Mouse (Mus musculus) adrenal gland, adult 18-20 months (tissue): ENCODE data around the gene Nubp1. TPM values are rescaled to one million over a fixed set of nuclear protein-coding genes. Genes with fewer than 3 reads are reported as not detected.

Source experiments
- DNase-seq, 2 experiments: peaks; one replicate each; pipeline ENCODE4 v3.0.0; 2021 to 2022; ENCODE audit warnings: low spot score in 2 of 2
- long read RNA-seq, 2 experiments: library from polyadenylated mRNA; stranded (forward); transcript quantifications; one replicate each; pipeline ENCODE4 v2.0.0; 2021
- total RNA-seq, 2 experiments: library from RNA; stranded (reverse); gene quantifications; 1 replicate in 1 of 2; 2 replicates in 1 of 2; pipeline ENCODE4 v1.2.3; 2021

The Nubp1 gene
- 10 to 100 TPM; 22.3 to 26.0 TPM for total RNA-seq
- long read RNA-seq, experiment 1, transcript Nubp1-201 (11 exons, 2,121 nt): major isoform, 24 of 35 reads
- long read RNA-seq, experiment 1, partial matches to known transcripts: 2 of 35 reads
- long read RNA-seq, experiment 1, other reads (novel, unspliced or antisense): 6 of 35 reads
- long read RNA-seq, experiment 2, transcript Nubp1-201 (11 exons, 2,121 nt): major isoform, 89 of 110 reads
- long read RNA-seq, experiment 2, partial matches to known transcripts: 4 of 110 reads
- long read RNA-seq, experiment 2, other reads (novel, unspliced or antisense): 14 of 110 reads

DNA sequence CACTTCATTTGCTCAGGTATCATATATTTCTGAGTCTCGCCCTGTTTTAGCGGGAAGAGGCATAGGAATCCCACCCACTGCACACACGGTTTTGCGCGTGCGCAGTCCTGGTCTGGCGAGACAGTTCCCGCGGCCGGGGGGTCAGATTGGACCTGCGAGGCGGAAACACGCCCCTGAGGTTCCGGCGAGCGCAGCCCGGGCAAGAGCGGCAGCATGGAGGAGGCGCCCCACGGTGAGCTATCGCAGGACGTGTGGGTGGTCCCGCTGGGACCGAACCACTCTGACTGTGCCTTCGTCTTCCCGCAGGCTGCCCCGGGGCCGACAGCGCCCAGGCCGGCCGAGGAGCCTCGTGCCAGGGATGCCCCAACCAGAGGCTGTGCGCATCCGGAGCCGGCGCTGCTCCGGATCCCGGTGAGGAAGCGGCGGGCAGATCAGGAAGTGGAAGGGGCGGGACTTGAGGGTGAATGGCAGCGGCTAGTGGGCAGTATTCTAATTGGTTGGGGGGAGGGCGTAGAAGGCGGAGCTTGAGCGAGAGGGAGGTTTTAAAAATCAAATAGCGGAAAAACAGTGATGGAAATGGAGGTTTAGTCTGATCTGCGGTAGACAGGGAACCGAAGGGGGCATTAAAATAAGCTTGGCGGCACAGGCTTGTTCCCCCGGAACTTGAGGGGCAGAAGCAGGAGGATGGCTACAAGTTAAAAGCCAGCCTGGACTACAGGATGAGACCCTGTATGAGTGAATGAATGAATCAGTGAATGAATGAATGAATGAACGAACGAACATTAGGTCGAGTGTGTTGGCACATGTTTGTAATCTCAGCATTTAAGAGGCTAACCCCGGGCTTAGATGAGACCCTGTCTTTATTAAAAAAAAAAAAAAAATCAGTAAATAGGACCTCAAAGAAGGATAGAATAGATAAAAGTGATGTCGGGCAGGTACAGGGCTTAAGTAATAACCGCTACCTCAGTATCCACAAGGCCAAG, at the start of gene Nubp1:
Gene Nubp1 (plus strand): TSS at position 185 of the 983 bp plus-strand sequence.
- peak; percentile 89 to 90 for DNase-seq

DNA sequence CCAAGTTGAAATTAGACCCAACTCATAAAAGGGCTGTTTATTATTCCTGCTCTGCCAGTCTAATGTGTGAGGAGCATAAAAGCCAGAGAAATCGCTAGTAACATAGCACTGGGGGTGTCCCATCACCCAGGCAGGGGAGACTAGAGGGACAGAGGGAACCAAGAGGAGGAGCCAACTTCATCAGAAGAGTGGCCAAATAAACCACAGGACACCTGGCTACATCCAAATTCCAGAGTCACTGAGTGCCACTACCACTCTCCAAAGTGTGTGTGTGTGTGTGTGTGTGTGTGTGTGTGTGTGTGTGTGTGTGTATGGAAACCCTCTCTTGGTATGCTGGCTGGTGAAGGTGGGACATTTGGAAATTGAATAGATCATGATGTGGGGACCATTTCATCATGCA, 48.7 kb upstream of the Nubp1 start:
- no peak for DNase-seq

DNA sequence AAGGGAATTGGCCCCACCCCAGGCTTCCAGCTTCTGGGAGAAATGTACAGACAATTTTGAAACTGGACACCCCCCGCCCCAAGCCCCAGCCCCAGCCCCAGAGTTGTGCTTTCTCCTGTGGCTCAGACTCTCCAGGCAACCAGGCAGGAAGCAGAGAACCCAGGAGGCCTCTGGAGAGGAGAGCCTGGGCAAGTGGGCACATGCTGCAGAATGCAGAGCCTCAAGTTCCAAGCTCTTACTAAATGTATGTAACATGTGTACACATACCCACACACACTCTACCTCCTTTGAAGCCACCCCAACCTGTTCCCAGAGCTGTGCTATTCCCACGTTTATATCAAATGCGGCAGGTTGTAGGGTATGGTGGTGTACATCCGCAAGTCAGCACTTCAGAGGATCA, 46.0 kb upstream of the Nubp1 start:
- no peak for DNase-seq

DNA sequence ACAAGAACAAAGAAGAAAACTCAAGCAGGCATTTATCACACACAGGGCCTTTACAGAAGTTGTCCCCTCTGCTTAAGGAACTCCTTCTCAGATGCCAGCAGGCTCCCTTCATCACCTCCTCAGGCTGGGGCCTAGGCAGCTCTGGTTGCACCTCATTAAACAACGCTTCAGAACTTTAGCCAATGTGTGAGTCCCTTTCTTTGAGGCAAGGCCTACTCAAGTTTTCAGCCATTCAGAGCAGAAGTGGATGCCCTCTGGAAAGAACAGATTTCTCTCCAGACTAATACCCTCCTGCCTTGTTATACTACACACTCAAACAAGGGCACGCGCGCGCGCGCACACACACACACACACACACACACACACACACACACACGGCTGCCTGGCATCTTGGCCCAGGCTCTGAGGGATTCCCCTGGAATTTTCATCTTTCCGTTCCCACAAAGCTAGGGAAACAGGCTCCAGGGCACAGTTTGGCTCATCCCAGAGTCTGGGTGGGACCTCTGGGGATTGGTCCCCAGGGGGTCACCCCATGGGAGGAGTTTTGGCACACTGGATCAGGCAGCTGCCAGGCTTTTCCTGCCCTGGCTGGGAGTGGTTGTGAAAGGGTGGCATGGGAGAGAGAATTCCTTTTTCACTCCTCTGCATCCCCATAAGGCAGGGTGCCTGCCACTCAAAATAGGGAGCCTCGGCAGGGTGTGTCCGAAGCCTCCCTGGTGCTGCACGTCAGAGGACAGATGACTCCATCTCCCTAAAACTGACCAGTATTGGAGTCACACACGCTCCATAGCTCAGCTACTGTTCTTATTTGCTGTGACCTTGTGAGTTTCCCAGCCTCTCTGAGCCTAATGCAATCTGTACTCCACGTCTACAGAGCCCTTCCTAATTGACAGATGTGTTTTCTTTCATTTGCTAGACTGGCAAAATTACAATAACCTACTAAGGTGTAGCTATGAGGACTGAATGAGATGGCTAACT, 45.2 kb upstream of the Nubp1 start:
- DNase-seq: no peak

DNA sequence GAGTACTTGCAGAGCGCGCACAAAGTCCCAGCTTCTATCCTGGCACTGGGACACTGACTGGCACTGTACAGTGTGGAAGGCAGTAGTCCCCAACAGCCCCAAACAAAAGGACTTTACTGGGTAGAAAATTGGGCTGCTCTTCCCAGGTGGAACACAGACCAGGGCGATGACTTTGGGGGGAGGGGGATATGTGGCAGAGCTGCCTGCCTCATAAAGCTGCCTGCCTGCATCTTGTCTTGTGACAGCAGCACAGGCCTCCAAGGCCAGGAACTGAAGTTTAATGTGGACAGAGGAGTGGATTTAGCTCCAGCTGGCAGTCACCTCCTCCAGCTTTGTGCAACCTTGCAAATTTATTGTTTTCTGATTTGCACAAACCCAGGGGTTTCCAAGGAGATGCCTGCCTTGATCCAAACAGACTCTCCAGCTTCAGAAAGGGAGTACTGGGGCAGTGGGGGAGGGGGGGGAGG, 42.2 kb upstream of the Nubp1 start:
- DNase-seq: no peak

DNA sequence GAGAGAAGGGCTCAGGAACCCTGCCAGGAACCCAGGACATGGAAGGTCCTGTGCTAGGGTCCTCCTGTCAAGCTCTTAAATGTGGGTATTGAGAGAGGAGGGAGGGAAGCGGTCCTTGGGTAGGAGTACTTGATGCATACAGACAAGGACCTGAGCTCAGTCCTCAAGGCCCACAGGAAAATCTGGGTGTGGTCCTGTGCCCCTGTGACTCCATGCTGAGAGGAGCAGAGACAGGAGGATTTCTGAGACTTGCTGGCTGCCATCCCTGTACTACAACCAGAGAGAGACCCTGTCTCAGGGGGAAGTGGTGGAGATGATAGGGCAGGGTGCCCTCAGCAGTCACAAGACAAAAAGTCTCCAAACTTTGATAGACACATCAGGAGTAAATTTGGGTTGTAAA, 41.8 kb upstream of the Nubp1 start:
- DNase-seq: no peak

DNA sequence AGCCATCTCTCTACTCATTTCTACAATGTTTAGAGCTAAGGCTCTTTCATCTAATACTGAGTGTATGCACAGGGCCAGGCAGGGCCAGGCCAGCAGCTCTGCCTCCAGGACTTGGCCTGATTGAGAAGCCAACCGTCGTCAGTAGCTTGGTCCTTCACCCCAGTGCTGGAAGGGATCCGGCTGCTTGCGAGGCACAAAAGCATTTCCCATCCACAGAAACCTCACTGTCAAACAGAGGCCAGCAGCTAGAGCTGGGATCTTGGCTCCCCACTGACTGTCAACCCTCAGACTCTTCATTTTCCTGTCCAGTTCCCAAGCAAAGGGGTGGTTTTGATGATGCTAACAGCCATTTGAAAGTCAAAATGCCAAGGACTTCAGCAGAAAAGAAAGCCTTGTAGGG, 39.4 kb upstream of the Nubp1 start:
- DNase-seq: no peak

DNA sequence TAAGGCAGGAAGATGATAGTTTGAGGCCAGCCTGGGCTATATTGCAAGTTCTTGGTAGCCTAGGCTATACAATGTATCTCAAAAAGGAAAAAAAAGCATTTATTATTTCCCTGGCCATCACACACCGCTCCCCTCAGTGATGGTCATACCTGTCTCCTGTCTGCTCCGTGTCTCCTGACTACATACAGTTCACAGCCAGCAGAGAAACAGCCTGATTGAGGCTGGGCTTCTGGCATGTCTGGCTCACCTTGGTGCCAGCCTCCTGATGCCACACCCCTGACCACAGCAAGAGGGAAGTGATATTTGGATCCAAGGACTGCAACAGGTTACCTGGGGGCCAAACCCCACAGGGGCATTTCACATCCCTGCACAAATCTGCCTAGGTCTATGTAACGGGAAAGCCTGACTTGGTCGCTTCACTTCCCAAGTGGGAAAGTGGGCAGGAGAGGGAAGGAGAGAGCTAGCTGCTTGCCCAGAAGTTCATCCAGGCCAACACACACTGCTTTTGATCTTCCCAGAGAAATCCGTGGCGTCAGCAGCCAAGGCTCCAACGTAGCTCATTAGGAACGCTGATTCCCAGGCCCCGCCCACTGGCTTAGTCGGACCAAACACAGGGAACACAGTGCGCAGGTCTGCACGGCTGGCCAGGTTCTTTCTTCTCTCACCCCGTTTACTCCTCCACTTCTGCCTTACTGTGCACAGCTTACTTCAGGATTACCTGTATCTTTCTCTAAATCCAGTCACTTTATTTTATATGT, 37.3 kb upstream of the Nubp1 start:
- DNase-seq: peak; percentile 38 to 41

DNA sequence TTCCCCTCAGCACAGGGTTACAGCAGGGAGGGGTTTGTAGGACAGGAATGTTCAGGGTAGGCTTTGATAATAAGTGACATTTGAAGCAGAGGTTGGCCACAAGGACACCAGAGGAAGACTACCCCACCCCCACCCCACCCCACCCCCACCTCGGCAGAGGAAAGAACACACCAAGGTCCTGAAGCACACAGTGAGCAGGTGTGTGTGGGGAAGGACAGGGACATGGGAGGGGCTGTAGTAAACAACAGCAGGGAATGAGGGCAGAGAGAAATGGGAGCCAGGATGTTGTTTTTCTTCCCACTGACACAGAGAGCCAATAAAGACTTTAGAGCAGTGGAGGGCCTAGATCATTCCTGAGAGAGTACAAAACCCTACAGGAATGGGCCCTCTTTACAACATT, 34.5 kb upstream of the Nubp1 start:
- no peak for DNase-seq

DNA sequence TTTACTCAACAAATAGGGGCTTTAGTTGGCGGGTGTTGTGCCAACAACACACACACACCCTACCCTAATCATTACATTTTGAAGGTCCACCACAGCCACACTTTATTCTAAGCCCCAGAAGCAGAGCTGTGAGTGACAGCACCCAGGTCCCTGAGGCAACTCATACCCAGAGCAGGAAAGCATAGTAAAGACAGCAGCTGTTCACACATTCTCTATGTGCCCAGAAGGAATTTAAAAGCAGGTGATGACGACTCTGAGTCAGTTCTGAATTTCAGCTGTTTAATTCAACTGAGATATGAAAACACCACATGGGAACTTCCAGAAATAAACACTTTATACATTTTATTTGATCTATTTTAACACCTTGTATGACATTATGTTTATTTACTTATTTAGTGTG, 32.2 kb upstream of the Nubp1 start:
- DNase-seq: no peak

DNA sequence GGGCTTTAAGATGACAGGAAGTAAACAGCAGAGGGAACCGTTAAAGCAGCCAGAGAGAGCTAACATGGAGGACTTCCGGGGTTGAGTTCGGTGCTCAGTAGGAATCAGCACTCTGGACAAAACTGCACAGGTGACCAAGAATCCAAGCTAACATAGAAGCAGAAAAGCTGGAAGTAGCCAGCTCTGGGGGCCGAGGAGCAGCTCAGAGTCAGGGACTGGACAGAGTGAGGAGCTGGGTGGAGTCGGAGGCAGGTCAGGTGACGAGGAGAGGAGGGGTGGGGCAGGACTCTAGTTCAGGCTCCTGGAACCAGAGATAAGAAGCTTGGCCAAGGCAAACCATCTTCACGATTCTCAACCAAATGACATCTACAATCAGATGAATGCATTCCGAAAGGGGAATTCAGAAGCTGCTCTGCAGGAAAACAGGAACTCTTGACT, 27.7 kb upstream of the Nubp1 start:
- DNase-seq: peak in 1 of 2 experiments; percentile 19

DNA sequence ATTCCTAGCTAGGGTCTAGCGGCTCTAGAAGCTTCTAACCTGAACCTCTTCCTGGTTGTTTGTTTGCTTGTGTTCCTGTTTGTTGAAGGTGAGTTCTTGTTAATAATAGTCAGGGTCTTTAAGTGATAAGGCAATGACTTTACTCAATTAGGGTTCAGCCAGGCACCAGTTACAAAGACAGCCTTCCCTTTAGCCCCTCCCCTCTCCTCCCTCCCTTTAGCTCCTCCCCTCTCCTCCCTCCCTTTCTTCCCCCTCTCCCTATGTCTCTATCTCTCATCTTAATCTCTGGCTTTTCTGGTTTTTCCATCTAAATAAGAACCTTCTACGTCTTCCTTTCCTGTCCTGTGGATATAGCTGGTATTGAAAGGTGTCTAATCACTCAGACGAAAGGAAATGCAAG, 27.2 kb upstream of the Nubp1 start:
- peak in 1 of 2 experiments; percentile 10 for DNase-seq

DNA sequence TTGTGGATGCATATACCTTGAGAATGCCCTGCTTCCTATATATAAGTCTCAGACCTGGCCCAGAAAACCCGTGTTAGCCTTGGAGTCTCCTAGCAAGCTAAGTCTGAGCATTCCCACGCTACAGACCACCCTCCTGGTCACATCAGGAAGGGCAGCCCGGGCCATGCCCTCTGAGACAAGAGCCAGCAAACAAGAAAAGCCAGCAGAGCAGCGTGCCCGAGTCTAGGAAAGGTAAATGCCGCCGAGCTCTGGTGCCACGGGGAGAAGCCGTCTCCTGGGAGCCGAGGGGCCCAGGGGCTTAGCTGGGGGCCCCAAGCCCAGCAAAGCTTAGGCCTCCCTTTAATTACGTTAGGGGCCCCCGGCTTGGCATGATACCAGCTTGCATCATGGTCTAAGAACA, 26.5 kb upstream of the Nubp1 start:
- DNase-seq: peak in 1 of 2 experiments; percentile 14

DNA sequence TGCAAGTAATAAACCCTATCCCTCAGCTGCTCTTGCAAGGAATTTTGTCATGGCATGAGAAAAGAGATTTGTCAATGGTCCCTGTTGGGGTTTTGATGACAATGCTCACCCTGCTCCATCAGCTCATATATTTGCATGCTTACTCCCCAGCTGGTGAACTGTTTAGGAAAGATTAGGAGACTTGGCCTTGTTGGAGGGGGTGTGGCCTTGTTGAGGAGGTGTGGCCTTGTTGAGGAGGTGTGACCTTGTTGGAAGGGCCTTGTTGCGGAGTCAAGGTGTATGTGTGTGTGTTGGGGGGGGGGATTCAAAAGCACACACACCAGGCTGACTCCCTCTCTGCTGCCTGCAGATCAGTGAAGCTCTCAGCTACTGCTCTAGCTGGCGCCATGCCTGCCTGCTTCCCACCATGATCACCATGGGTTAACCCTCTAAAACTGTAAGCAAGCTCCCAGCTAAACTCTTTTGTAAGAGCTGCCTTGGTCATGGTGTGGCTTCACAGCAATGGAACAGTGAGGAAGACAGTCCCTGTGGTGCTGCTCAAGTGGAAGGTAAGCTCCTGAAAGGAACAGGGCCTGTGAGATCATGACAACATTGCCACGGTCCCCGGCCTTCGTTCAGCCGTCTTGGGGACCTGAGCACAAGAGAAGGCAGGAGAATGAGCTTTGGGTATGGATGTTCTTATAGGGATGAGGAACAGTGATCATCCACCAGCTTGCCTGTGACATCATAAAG, 22.9 kb upstream of the Nubp1 start:
- peak in 1 of 2 experiments; percentile 9 for DNase-seq

DNA sequence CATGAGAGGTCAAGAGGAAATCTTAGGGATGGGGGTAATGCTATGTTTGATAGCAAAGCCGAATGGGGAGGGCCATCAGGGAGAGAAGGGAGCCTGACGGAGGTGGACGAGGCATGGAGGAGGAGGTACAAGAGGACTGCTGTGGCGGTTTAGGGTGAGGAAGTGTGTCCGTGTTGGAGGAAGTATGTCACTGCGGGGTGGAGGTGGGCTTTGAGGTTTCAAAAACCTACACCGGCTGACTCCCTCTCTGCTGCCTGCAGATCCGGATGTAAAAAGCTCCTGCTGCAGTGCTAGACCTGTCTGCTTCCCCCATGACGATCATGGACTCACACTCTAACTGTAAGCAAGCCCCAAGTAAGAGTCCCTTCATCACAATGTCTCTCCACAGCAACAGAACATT, 19.2 kb upstream of the Nubp1 start:
- peak in 1 of 2 experiments; percentile 3 for DNase-seq

DNA sequence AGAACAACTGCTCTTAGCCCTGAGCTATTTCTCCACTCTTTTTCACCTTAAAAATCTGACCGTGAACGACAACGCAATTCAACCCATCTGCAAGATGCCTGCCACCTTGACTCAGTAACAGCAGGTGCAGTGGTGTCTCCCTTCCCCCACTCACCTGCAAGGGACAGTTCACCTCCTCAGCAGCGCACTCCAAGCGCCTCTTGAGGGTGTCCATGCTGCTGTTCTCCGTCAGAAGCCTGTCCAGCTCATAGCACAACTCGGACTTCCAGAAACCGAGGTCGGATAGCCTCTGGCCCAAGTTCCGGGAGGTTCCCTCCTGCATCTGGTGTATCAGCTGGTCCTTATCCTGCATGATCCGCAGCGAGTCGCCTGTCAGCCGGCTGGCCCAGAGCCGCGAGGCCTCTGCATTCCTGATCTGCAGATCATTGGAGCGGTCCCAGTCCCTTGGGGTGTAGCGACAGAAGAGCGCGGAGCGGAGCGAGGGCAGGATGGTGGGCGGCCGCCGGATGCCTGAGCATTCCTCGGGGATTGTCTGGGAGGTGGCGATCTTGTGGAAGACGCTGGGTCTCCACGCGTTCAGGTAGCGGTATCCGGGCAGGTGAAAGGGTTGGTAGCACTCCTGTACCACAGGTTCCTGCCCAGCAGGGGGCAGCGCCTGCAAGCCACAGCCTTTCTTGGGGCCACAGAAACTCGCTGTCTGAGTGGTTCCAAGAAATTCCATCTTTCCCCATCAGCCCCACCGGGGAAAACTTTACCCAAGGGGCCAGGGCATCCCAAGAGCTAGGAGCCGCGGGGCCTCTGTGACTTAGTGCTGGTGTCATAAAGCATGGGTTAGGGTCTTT, 16.8 kb upstream of the Nubp1 start, which contains the start of gene Tekt5:
Gene Tekt5 (minus strand): TSS at position 792 of the 842 bp plus-strand sequence.
- DNase-seq: peak; percentile 26 to 29

DNA sequence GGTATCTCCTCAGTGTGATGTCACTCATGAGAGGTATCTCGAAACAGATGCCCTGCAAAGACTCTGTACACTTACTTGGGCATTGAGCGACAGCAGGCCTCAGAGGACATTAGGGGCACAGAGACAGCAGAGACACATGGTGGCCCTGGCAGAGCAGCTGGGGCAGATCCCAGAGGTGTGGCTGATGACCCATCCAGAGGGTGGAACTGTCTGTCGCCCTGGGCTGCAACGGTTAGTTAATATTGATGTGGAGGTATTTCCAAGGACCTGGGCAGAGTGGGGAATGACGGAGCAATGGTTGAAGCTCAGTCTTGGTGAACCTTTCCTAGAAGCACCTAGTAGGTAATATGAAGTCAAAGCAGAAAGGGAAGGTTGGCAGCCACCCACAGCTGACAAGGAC, 13.0 kb upstream of the Nubp1 start:
- peak in 1 of 2 experiments; percentile 18 for DNase-seq

DNA sequence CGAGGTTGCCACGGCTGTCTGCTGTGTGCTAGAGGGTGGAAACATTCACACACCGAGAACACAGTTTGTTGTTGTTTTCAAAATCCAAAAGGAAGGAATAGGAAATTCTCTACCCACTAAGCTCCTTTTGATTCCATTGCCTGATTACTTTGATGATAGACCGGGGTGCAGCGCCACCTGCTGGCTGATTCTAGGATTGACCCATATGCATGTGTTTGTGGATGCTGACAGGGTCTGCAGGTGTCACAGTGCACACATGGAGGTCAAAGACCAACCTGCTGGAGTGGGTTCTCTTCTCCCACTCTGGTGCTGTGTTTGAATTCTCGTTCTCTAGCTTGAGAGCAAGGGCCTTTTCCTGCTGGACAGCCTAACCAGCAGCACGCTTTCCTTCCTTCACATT, 12.6 kb upstream of the Nubp1 start:
- peak; percentile 82 to 86 for DNase-seq
